Mouse (Mus musculus) megakaryocyte, embryonic 14.5 days (primary cell): Measurements from ENCODE around the gene Usp15.

ENCODE experiments used
- FLI1 ChIP-seq: IDR thresholded peaks from 2 replicates; pipeline ENCODE4 v1.6.1; 2012; ENCODE audit warnings: low read length, inconsistent platforms, mixed read lengths
- GATA1 ChIP-seq: IDR thresholded peaks from 3 replicates; pipeline ENCODE4 v1.6.1; 2012; ENCODE audit warnings: mixed read lengths, low read length, inconsistent platforms, borderline replicate concordance

DNA sequence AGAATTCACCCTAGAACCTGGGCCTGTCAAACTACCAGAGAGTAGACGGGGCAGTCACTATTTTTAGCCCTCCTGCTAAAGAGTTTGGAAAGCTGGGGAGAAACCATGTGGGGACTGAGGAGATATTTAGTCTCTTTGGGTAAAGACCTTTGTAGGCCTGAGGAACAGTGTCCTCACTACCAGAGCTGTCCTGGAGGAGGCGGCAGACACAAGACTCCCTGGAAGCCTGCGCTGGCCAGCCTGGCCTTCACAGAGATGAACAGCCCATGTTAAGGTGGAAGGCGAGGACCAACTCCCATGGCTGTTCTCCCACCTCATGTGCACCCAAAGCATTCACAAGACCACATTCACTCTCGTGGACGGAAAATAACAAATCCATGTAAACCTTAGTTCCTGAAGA, 5.8 kb downstream of the Usp15 start:
- no peak for TF ChIP-seq FLI1
- TF ChIP-seq GATA1: no peak
